Mouse (Mus musculus) heart, embryonic 16.5 days (tissue): Measurements from ENCODE around the gene H2al1g. TPM values are rescaled to one million over a fixed set of nuclear protein-coding genes. Genes with fewer than 3 reads are reported as not detected.

ENCODE experiments used
- ATAC-seq: fragments of 200-750 bp; cut with Nextera tagmentation; replicated peaks from 2 replicates; pipeline ENCODE4 v1.8.0; 2017; ENCODE audit warnings: moderate number of reproducible peaks; ENCODE audit not compliant: insufficient read depth, low FRiP score; ENCODE audit errors: extremely low read depth
- H3K27ac ChIP-seq: fragments of 300-500 bp; sonication (generic); 2 replicates; pipeline ENCODE4 v1.5.1; 2014; ENCODE audit warnings: mild to moderate bottlenecking, low read length, control low read depth, moderate library complexity
- H3K27me3 ChIP-seq: fragments of 300-500 bp; sonication (generic); 2 replicates; pipeline ENCODE4 v1.6.1; 2014; ENCODE audit warnings: low read length, mixed read lengths; ENCODE audit not compliant: control insufficient read depth, insufficient read depth
- H3K36me3 ChIP-seq: fragments of 300-500 bp; sonication (generic); 2 replicates; pipeline ENCODE4 v1.6.1; 2014; ENCODE audit not compliant: control insufficient read depth, insufficient read depth
- H3K4me1 ChIP-seq: fragments of 300-500 bp; sonication (generic); 2 replicates; pipeline ENCODE4 v1.6.1; 2014; ENCODE audit warnings: low read length, mixed read lengths; ENCODE audit not compliant: control insufficient read depth, insufficient read depth
- H3K4me2 ChIP-seq: fragments of 300-500 bp; sonication (generic); 2 replicates; pipeline ENCODE4 v1.6.1; 2014; ENCODE audit warnings: low read depth, mild to moderate bottlenecking, control low read depth, low read length
- H3K4me3 ChIP-seq: fragments of 300-500 bp; sonication (generic); 2 replicates; pipeline ENCODE4 v1.5.1; 2014; ENCODE audit warnings: mild to moderate bottlenecking, control low read depth, low read length
- H3K9ac ChIP-seq: fragments of 300-500 bp; sonication (generic); 2 replicates; pipeline ENCODE4 v1.6.1; 2014; ENCODE audit warnings: low read length, control low read depth
- H3K9me3 ChIP-seq: fragments of 300-500 bp; sonication (generic); replicated peaks from 2 replicates; pipeline ENCODE4 v1.6.1; 2016; ENCODE audit warnings: low read length; ENCODE audit not compliant: control insufficient read depth
- WGBS: fragments of 180-500 bp; shearing (Covaris S2); extraction: QIAGEN DNeasy Blood & Tissue Kit; methylation state at CpG from one replicate; pipeline ENCODE4 v1.1.7; 2014; 5-methylcytosine and 5-hydroxymethylcytosine counted together
- polyA plus RNA-seq: library from polyadenylated mRNA; unstranded; fragments of >200 nt; fragmentation: Nextera tagmentation; extraction: Ambion mirVana; gene quantifications from 2 replicates; pipeline ENCODE4 v1.2.1, GENCODE M21; 2015

Gene H2al1g
- polyA plus RNA-seq, 1 experiment from 2014 or later, result not detected

- WGBS, result 75% methylated on average over 6 of the region's 6 CpGs
- Histone ChIP-seq H3K4me1 (no peaks in the 10 kb centered on the region), H3K9ac (no peak overlapping the region), H3K4me3 (no peak overlapping the region), H3K27ac (no peak overlapping the region), H3K27me3 (peaks cover 6% of the 10 kb centered on the region), H3K4me2 (no peak overlapping the region), H3K36me3 (no peaks in the 10 kb centered on the region), H3K9me3 (no peaks in the 10 kb centered on the region)
- ATAC-seq, result no peak
Measured at GRCm38 (mm10) chrX:11360823-11361222, 42.8 kb downstream of the H2al1g start.

GRCm38 (mm10) chrX:11361261-11361660 lies 43.2 kb downstream of the H2al1g start:
- 79% methylated on average over 2 of the region's 2 CpGs for WGBS
- Histone ChIP-seq H3K4me2 (no peak overlapping the region), H3K9ac (no peak overlapping the region), H3K27me3 (peaks cover 6% of the 10 kb centered on the region), H3K4me1 (no peaks in the 10 kb centered on the region), H3K4me3 (no peak overlapping the region), H3K27ac (no peak overlapping the region), H3K9me3 (no peaks in the 10 kb centered on the region), H3K36me3 (no peaks in the 10 kb centered on the region)
- no peak for ATAC-seq

- ATAC-seq, result no peak
- no peaks in the 10 kb centered on the region for H3K36me3 ChIP-seq
- H3K27me3 ChIP-seq, result peaks cover 6% of the 10 kb centered on the region
- no peak overlapping the region for H3K9ac ChIP-seq
- WGBS, result 64% methylated on average over 6 of the region's 6 CpGs
- no peak overlapping the region for H3K4me2 ChIP-seq
- no peak overlapping the region for H3K4me3 ChIP-seq
- no peaks in the 10 kb centered on the region for H3K4me1 ChIP-seq
- H3K27ac ChIP-seq, result no peak overlapping the region
- no peaks in the 10 kb centered on the region for H3K9me3 ChIP-seq
Measured at GRCm38 (mm10) chrX:11363890-11364289, 45.8 kb downstream of the H2al1g start.

DNA sequence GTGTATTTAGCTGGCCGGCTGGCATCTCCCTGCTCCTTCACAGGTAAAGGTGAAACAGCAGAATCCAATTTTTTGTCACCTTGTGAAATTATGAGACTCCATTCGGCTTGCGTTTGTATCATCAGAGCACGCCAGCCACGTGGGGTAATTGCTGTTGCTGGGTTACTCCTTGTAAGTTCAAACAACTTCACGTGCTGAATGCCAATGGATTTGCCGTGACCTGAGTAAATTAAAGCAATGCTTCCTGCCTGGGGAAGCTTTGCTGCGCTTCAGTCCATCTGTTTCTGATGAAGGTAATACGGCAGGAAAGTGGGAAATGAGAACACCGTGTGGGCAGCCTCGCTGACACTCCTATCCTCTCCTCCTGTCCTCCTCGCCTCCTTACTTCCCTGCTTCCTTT lies 47.1 kb downstream of the H2al1g start:
- no peak overlapping the region for H3K9ac ChIP-seq
- H3K27ac ChIP-seq, result no peak overlapping the region
- no peak overlapping the region for H3K4me2 ChIP-seq
- no peaks in the 10 kb centered on the region for H3K9me3 ChIP-seq
- no peaks in the 10 kb centered on the region for H3K36me3 ChIP-seq
- no peak for ATAC-seq
- no peaks in the 10 kb centered on the region for H3K4me1 ChIP-seq
- WGBS, result 76% methylated on average over 12 of the region's 12 CpGs
- no peak overlapping the region for H3K4me3 ChIP-seq
- H3K27me3 ChIP-seq, result peaks cover 6% of the 10 kb centered on the region

Other genes with a start within 250 kb of the H2al1g start
- not detected in 2 replicates for gene H2al1a, start 19.0 kb upstream of the H2al1g start, polyA plus RNA-seq
- gene H2al1b, start 15.8 kb upstream of the H2al1g start, polyA plus RNA-seq, result not detected in 2 replicates
- not detected in 2 replicates for gene H2al1c, start 12.6 kb upstream of the H2al1g start, polyA plus RNA-seq
- gene H2al1d, start 9.4 kb upstream of the H2al1g start, polyA plus RNA-seq, result not detected in 2 replicates
- not detected in 2 replicates for gene H2al1e, start 6.3 kb upstream of the H2al1g start, polyA plus RNA-seq
- not detected in 2 replicates for gene H2al1f, start 3.1 kb upstream of the H2al1g start, polyA plus RNA-seq
- not detected in 2 replicates for gene H2al1h, start 3.2 kb downstream of the H2al1g start, polyA plus RNA-seq
- not detected in 2 replicates for gene H2al1i, start 6.4 kb downstream of the H2al1g start, polyA plus RNA-seq
- not detected in 2 replicates for gene H2al1j, start 9.6 kb downstream of the H2al1g start, polyA plus RNA-seq